Mouse (Mus musculus): ENCODE results near the gene Mlf1. TPM values are rescaled to one million over a fixed set of nuclear protein-coding genes. Genes with fewer than 3 reads are reported as not detected.

The Mlf1 gene
- polyA plus RNA-seq (2011; ENCODE audit: insufficient read depth, insufficient read length, low replicate concordance, missing spikeins): not detected in 2 replicates

DNA sequence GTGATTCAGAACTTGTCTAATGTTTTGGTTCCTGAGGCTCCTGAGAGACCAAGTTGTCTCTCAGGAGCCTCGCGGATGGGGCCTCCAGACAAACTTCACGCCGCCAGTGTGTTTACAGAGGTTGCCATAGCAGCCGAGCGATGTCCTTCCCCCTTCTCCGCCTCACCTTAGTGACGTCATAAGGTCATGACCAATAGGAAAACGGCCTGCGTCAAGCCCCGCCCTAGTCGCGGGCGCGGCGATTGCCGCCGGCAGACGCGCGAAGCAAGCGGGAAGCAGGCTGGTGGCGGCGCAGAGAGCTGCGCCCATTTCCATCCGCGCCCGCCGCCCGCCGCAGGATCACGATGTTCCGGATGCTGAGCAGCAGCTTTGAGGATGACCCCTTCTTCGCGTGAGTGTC, at the start of gene Mlf1:
TSS of gene Mlf1 (plus strand) at position 226 of the 400 bp plus-strand sequence.
- Histone ChIP-seq H3K27ac (ENCODE audit: control insufficient read depth, insufficient read depth, low read depth, low read length, poor library complexity) (no peak within 1 kb of the TSS), H3K4me1 (ENCODE audit: control insufficient read depth, insufficient read depth, low read length) (no peaks in the 10 kb centered on the region; the same call in 1 of the 2 replicates), H3K4me3 (replicated peaks; ENCODE audit: control insufficient read depth, low read depth, low read length) (no peak within 1 kb of the TSS)
- TF ChIP-seq POLR2A (IDR thresholded peaks at IDR 0.05; ENCODE audit: borderline replicate concordance, control insufficient read depth, low read depth, low read length): no peak
- TF ChIP-seq CTCF (IDR thresholded peaks at IDR 0.05; ENCODE audit: control insufficient read depth, insufficient read depth, low read length): no peak
- 1% methylated on average over 35 of the region's 35 CpGs for WGBS

DNA sequence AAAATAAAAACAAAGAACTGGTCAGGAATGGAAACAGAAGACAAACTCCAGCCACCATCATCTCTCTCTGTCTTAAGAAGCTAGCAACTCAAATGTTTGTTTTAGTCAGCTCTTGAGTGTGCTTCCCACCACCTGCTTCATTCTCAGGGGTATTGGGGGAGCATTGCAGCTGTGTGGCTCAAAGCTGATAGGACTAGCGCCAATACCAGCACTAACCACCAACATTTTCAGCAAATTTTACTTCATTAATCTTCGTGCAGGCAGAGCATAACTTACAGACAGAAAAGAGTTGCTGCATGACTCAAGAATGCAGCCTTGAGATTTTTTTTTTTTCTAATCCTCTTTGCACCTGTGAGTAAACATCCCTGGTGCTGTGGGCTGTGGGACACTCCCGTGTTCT, 34.3 kb upstream of the Mlf1 start:
- no peak for TF ChIP-seq POLR2A (IDR thresholded peaks at IDR 0.05; ENCODE audit: borderline replicate concordance, control insufficient read depth, low read depth, low read length)
- TF ChIP-seq CTCF (IDR thresholded peaks at IDR 0.05; ENCODE audit: control insufficient read depth, insufficient read depth, low read length): no peak
- Histone ChIP-seq H3K4me1 (ENCODE audit: control insufficient read depth, insufficient read depth, low read length) (no peaks in the 10 kb centered on the region), H3K27ac (ENCODE audit: control insufficient read depth, insufficient read depth, low read depth, low read length, poor library complexity) (no peak overlapping the region), H3K4me3 (replicated peaks; ENCODE audit: control insufficient read depth, low read depth, low read length) (no peak overlapping the region)
- 50% methylated on average over 3 of the region's 3 CpGs for WGBS

GRCm38 (mm10) chr3:67340921-67341320, 33.0 kb upstream of the Mlf1 start:
- TF ChIP-seq CTCF (IDR thresholded peaks at IDR 0.05; ENCODE audit: control insufficient read depth, insufficient read depth, low read length): no peak
- TF ChIP-seq POLR2A (IDR thresholded peaks at IDR 0.05; ENCODE audit: borderline replicate concordance, control insufficient read depth, low read depth, low read length): no peak

DNA sequence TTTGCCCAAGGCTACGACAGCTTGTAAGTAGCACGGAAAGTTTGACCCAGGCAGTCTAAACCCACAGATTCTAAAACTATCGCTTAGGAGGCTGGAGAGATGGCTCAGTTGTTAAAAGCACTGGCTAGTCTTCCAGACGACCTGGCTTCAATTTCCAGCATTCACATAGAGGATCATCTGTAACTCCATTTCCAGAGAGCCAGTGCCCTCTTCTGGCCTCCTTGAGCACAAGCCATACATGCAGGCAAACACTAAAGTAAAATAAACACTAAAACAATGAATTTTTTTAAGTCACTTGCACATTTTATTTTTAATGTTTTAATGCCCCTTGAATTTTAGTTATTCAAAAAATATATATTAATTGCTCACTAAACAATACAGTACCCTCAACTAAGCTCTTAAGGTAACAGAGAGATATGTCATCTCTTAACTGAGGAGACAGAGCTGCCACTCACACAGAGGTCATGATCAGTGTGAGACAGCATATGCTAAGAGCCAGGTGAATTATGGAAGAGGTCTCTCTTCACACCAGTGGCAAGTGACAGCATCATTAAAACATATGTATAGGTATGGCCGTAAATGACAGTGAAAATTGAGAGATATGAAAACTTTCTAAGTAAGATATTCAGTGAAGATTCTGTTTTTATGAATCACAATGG, 30.8 kb upstream of the Mlf1 start:
- H3K4me1 ChIP-seq (ENCODE audit: control insufficient read depth, insufficient read depth, low read length): no peaks in the 10 kb centered on the region

More at GRCm38 (mm10) chr3:67340921-67341320, 33.0 kb upstream of the Mlf1 start:
- Histone ChIP-seq H3K4me1 (ENCODE audit: control insufficient read depth, insufficient read depth, low read length) (no peaks in the 10 kb centered on the region), H3K27ac (ENCODE audit: control insufficient read depth, insufficient read depth, low read depth, low read length, poor library complexity) (no peak overlapping the region), H3K4me3 (replicated peaks; ENCODE audit: control insufficient read depth, low read depth, low read length) (no peak overlapping the region)
- WGBS: 85% methylated on average over 7 of the region's 7 CpGs

DNA sequence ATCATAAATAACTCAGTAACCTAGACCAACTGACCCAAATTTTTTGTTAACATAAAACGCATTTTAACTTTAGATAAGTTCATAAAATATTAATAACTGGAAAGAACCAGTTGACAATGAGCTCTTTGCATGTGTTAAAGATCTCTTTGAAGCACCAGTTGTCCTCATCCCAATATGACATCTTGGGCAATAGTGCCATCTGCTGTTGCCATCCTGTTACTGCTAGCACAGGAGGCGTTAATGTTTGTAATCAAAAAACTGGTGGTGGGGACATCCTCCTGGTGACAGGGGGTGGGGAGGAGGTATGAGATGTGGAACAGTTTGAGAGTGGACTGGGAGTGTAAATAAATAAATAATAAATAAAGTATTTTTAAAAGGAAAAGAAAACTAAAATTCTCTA, 29.3 kb upstream of the Mlf1 start:
- 25% methylated on average over 2 of the region's 2 CpGs for WGBS
- TF ChIP-seq CTCF (IDR thresholded peaks at IDR 0.05; ENCODE audit: control insufficient read depth, insufficient read depth, low read length) (no peak), POLR2A (IDR thresholded peaks at IDR 0.05; ENCODE audit: borderline replicate concordance, control insufficient read depth, low read depth, low read length) (no peak)
- H3K4me1 ChIP-seq (ENCODE audit: control insufficient read depth, insufficient read depth, low read length): no peaks in the 10 kb centered on the region
- no peak overlapping the region for H3K27ac ChIP-seq (ENCODE audit: control insufficient read depth, insufficient read depth, low read depth, low read length, poor library complexity)
- no peak overlapping the region for H3K4me3 ChIP-seq (replicated peaks; ENCODE audit: control insufficient read depth, low read depth, low read length)

More for the DNA sequence above, 30.8 kb upstream of the Mlf1 start:
- H3K4me3 ChIP-seq (replicated peaks; ENCODE audit: control insufficient read depth, low read depth, low read length): no peak overlapping the region
- TF ChIP-seq POLR2A (IDR thresholded peaks at IDR 0.05; ENCODE audit: borderline replicate concordance, control insufficient read depth, low read depth, low read length) (no peak), CTCF (IDR thresholded peaks at IDR 0.05; ENCODE audit: control insufficient read depth, insufficient read depth, low read length) (no peak)
- WGBS: 78% methylated on average over 5 of the region's 5 CpGs
- H3K27ac ChIP-seq (ENCODE audit: control insufficient read depth, insufficient read depth, low read depth, low read length, poor library complexity): no peak overlapping the region

- TF ChIP-seq POLR2A (IDR thresholded peaks at IDR 0.05; ENCODE audit: borderline replicate concordance, control insufficient read depth, low read depth, low read length) (no peak), CTCF (IDR thresholded peaks at IDR 0.05; ENCODE audit: control insufficient read depth, insufficient read depth, low read length) (no peak)
- WGBS: 86% methylated on average over 2 of the region's 2 CpGs
Measured at GRCm38 (mm10) chr3:67346674-67347073, 27.2 kb upstream of the Mlf1 start.

DNA sequence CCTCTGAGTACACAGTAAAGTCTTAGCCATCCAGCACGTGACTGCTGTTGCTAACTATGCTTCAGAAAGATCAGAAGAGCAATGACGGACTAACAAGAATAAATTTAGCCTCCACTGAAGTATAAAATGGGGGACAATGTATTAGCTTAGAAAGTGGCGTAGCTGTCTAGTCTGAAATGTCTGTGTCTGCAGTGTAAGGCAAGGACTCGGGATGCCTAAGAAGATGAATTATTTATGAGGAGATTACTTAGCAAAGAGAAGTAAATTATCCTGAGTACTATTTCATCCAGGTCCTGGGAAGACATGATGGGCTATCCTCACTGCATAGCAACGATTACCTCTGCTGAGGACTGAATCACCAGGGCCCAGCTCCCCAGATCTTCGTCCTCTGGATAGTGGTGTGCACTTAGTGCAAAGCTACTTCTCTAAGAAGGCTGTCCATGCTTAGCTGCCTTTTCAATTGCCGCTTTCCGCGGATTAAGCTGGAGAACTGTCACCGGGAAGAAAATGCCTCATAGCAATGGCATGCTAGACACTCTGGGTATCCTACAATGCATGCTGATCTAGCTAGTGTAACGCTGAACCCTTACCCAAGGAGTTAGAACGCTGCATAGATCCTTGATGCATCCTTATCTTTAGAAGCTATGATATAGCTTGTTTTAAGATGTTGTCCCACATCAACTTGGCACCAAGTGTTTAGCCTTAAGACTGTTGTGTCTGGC, 22.3 kb upstream of the Mlf1 start:
- no peak overlapping the region for H3K27ac ChIP-seq (ENCODE audit: control insufficient read depth, insufficient read depth, low read depth, low read length, poor library complexity)
- no peak overlapping the region for H3K4me3 ChIP-seq (replicated peaks; ENCODE audit: control insufficient read depth, low read depth, low read length)
- WGBS: 88% methylated on average over 12 of the region's 12 CpGs
- H3K4me1 ChIP-seq (ENCODE audit: control insufficient read depth, insufficient read depth, low read length): no peaks in the 10 kb centered on the region
- TF ChIP-seq POLR2A (IDR thresholded peaks at IDR 0.05; ENCODE audit: borderline replicate concordance, control insufficient read depth, low read depth, low read length) (no peak), CTCF (IDR thresholded peaks at IDR 0.05; ENCODE audit: control insufficient read depth, insufficient read depth, low read length) (no peak)

More at GRCm38 (mm10) chr3:67346674-67347073, 27.2 kb upstream of the Mlf1 start:
- no peaks in the 10 kb centered on the region for H3K4me1 ChIP-seq (ENCODE audit: control insufficient read depth, insufficient read depth, low read length)
- H3K27ac ChIP-seq (ENCODE audit: control insufficient read depth, insufficient read depth, low read depth, low read length, poor library complexity): no peak overlapping the region
- H3K4me3 ChIP-seq (replicated peaks; ENCODE audit: control insufficient read depth, low read depth, low read length): no peak overlapping the region

DNA sequence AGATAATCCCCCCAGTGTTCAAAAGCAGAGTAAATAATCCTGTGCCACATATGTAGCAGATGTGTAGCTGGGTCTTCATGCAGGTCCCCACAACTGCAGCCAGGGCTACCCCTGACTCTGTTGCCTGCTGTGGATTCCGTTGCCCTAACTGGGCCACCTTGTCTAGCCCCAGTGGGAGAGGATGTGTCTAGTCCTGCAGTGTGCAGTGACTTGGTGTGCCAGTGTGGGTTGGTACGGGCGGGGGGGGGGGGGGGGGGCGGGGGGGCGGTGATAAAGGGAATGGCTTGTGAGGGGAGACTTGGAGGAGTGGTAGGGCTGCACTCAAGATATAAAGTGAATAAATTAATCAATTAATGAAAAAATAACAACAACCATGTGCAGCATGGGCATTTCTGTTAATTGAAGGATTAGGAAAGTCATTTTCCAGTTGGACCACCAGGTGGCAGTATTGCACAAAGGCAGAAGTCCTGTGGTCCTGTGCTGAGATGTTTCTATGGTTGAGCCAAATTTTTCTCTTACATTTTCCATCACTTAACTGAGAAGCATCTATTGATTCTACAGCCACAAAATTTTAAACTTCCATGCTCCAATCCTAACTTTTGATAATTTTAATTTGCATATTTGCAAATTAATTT, 21.7 kb upstream of the Mlf1 start:
- peak; percentile 34; the same call in 1 of the 2 replicates for TF ChIP-seq CTCF (IDR thresholded peaks at IDR 0.05; ENCODE audit: control insufficient read depth, insufficient read depth, low read length)
- TF ChIP-seq POLR2A (IDR thresholded peaks at IDR 0.05; ENCODE audit: borderline replicate concordance, control insufficient read depth, low read depth, low read length): no peak
- Histone ChIP-seq H3K27ac (ENCODE audit: control insufficient read depth, insufficient read depth, low read depth, low read length, poor library complexity) (no peak overlapping the region), H3K4me3 (replicated peaks; ENCODE audit: control insufficient read depth, low read depth, low read length) (no peak overlapping the region), H3K4me1 (ENCODE audit: control insufficient read depth, insufficient read depth, low read length) (no peaks in the 10 kb centered on the region)
- 35% methylated on average over 5 of the region's 5 CpGs for WGBS
